Mouse (Mus musculus): ENCODE data around the gene Cdkn1a. TPM values are rescaled to one million over a fixed set of nuclear protein-coding genes. Genes with fewer than 3 reads are reported as not detected.

Cdkn1a gene
- total RNA-seq, 2 experiments from 2014 or later: 34.2 to 40.4 TPM

DNA sequence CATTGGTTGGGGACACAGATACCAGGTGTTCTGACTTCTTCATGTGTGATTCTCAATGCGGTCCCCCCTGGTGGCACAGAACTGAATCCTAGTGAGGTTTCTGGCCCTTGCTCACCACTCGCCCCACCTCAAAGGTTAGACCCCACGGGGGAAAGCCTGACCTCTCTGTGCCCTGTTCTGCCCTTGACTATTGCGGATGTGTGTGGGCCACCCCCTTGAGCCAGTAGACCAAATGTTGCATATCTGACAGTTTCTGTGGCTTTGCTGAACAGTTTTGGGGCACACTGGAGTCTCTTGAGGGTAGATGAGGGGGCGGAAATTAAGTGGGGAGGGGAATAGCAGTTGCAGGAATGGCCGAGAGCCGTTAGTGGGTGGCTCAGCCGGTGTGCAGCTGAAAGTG, 52.5 kb downstream of the Cdkn1a start:
- DNase-seq (ENCODE audit: extremely low spot score in 1 of 2, low spot score in 2 of 2): no peak
- intact Hi-C loops (cut with DNase I): no loop called here

DNA sequence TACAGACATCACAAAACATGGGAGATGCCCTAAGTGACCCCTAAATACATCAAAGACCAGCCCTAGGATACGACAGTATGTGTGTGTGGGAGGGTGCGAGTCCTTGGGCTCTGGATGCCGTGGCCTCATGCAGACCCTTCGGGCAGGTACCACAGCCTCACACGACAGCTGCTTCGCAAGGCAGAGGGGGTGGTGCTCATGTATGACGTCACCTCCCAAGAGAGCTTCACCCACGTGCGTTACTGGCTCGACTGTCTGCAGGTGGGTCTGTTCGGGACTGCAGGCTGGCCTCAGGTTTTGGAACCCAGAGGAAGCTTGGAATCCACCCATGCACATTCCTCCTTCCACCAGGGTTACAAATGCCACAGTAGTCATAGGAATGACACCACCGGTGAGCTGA, 54.3 kb downstream of the Cdkn1a start:
- intact Hi-C loops (cut with DNase I): no loop called here
- DNase-seq (ENCODE audit: extremely low spot score in 1 of 2, low spot score in 2 of 2): no peak

DNA sequence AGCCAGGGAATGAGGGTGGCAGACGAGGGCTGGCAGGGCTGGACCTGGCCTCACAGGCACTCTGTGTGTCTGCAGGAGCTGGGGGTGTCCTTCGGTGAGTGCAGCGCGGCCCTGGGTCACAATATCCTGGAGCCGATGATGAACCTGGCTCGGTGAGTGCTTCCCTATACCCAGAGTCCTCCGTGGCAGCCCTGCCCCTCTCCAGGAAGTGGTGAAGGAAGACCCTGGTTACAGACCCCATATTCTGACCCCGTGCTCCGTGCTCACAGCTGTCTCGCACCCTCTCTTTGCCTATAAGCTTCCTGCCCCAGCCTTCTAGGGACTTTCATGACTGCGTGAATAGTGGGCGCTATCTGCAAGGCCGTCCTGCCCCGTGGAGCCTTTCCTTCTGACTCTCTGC, 56.5 kb downstream of the Cdkn1a start:
- no peak for DNase-seq (ENCODE audit: extremely low spot score in 1 of 2, low spot score in 2 of 2)
- intact Hi-C loops (cut with DNase I): no loop called here

DNA sequence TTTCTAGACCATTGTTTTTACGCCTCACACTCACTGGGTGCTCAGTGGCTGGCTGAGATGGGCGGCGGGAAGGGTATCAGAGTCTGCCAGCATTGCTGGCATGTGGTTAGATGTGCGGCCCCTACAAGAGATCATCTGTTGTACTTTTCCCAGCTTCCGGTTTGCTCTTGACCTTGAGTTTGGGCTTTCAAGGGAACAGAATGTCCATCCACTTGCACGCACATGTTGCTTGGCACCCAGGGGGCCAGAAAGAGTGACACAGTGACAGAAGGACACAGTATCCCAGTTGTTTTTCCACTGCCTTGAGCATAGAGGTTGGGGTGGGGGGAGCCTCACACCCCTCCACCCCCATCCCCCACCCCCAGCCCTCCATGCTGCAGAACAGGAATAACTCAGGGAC, 57.0 kb downstream of the Cdkn1a start:
- DNase-seq (ENCODE audit: extremely low spot score in 1 of 2, low spot score in 2 of 2): no peak
- intact Hi-C loops (cut with DNase I): no loop called here

DNA sequence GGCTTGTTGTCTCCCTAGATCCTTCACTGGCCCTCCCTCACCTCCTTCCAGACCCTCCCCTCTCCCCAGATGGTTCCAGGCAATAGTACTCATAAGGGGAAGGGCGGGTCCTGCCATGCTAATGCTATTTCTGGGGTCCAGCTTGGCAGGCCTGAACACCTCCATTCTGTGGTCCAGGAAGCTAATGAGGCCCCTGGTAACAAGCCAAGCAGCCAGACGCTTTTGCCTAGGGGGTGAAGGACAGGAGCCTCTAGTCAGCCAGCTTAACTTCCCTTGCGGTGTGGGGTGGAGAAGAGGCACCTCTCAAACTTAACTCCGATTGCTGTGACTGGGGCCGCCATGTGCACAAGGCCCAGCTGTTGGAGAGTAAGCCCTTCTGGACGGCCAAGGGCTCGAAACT, 59.0 kb downstream of the Cdkn1a start:
- intact Hi-C loops (cut with DNase I): no loop called here

More for the DNA sequence above, 59.0 kb downstream of the Cdkn1a start:
- no peak for DNase-seq (ENCODE audit: extremely low spot score in 1 of 2, low spot score in 2 of 2)

Other genes starting within 250 kb of the Cdkn1a start
- gene Pnpla1, start 232.6 kb upstream of the Cdkn1a start, total RNA-seq (2021): under 1 TPM; 0.53 to 0.60 TPM
- 10 to 100 TPM; 10.9 to 13.5 TPM for gene 4930539E08Rik, start 175.7 kb upstream of the Cdkn1a start, total RNA-seq (2021)
- not detected for gene Pxt1, start 147.1 kb upstream of the Cdkn1a start, total RNA-seq (2021)
- 10 to 100 TPM; 81.7 to 83.4 TPM for gene Kctd20, start 139.0 kb upstream of the Cdkn1a start, total RNA-seq (2021)
- gene Stk38, start 83.0 kb upstream of the Cdkn1a start, total RNA-seq (2021): 10 to 100 TPM; 54.9 to 60.3 TPM
- 100 to 1,000 TPM; 148 to 157 TPM for gene Srsf3, start 58.3 kb upstream of the Cdkn1a start, total RNA-seq (2021)
- gene Rab44, start 23.2 kb downstream of the Cdkn1a start, total RNA-seq (2021): under 1 TPM in 1 of 2 experiments, not detected in 1; 0.15 TPM
- gene Cpne5, start 147.2 kb downstream of the Cdkn1a start, total RNA-seq (2021): 10 to 100 TPM; 88.1 to 89.7 TPM
- 10 to 100 TPM; 20.7 to 24.3 TPM for gene Ppil1, start 173.2 kb downstream of the Cdkn1a start, total RNA-seq (2021)
- 100 to 1,000 TPM in 1 of 2 experiments, 10 to 100 TPM in 1; 99.5 to 108 TPM for gene BC004004, start 177.8 kb downstream of the Cdkn1a start, total RNA-seq (2021)
- 1 to 10 TPM; 1.6 to 1.8 TPM for gene Pi16, start 226.7 kb downstream of the Cdkn1a start, total RNA-seq (2021)